Mouse (Mus musculus) heart, embryonic 11.5 days (tissue): ENCODE data around the gene Cerk. TPM values are rescaled to one million over a fixed set of nuclear protein-coding genes. Genes with fewer than 3 reads are reported as not detected.

Experiments
- ATAC-seq: fragments of 200-750 bp; cut with Nextera tagmentation; replicated peaks from 2 replicates; pipeline ENCODE4 v1.8.0; 2017; ENCODE audit warnings: moderate library complexity; ENCODE audit not compliant: insufficient number of reproducible peaks, low FRiP score, low TSS enrichment
- H3K27ac ChIP-seq: fragments of 300-500 bp; sonication (generic); 2 replicates; pipeline ENCODE4 v1.5.1; 2014; ENCODE audit warnings: mild to moderate bottlenecking, low read depth, low read length
- H3K27me3 ChIP-seq: fragments of 300-500 bp; sonication (generic); 2 replicates; pipeline ENCODE4 v1.6.1; 2014; ENCODE audit warnings: mild to moderate bottlenecking, low read length, mixed read lengths; ENCODE audit not compliant: control insufficient read depth, insufficient read depth
- H3K36me3 ChIP-seq: fragments of 300-500 bp; sonication (generic); 2 replicates; pipeline ENCODE4 v1.6.1; 2014; ENCODE audit warnings: mild to moderate bottlenecking, low read length, moderate library complexity, mixed read lengths; ENCODE audit not compliant: control insufficient read depth, insufficient read depth
- H3K4me1 ChIP-seq: fragments of 300-500 bp; sonication (generic); 2 replicates; pipeline ENCODE4 v1.6.1; 2014; ENCODE audit warnings: low read length; ENCODE audit not compliant: control insufficient read depth, insufficient read depth
- H3K4me2 ChIP-seq: fragments of 300-500 bp; sonication (generic); 2 replicates; pipeline ENCODE4 v1.6.1; 2014; ENCODE audit warnings: mild to moderate bottlenecking, moderate library complexity
- H3K4me3 ChIP-seq: fragments of 300-500 bp; sonication (generic); 2 replicates; pipeline ENCODE4 v1.5.1; 2014; ENCODE audit warnings: low read depth, low read length
- H3K9ac ChIP-seq: fragments of 300-500 bp; sonication (generic); 2 replicates; pipeline ENCODE4 v1.6.1; 2014; ENCODE audit warnings: mild to moderate bottlenecking, low read depth, low read length, moderate library complexity
- H3K9me3 ChIP-seq: fragments of 300-500 bp; sonication (generic); replicated peaks from 2 replicates; pipeline ENCODE4 v1.6.1; 2016; ENCODE audit warnings: low read length; ENCODE audit not compliant: control insufficient read depth
- WGBS: fragments of 180-500 bp; shearing (Covaris S2); extraction: QIAGEN DNeasy Blood & Tissue Kit; methylation state at CpG from one replicate; pipeline ENCODE4 v1.1.7; 2014; ENCODE audit not compliant: insufficient replicate concordance; 5-methylcytosine and 5-hydroxymethylcytosine counted together
- polyA plus RNA-seq: library from polyadenylated mRNA; unstranded; fragments of >200 nt; fragmentation: Nextera tagmentation; extraction: Ambion mirVana; gene quantifications from 2 replicates; pipeline ENCODE4 v1.2.1, GENCODE M21; 2014

Gene Cerk
- polyA plus RNA-seq = 10.1 and 10.6 TPM in 2 replicates

GRCm38 (mm10) chr15:86185689-86186569 lies at the start of gene Cerk:
Gene Cerk, minus strand, starts transcription at chr15:86186141.
- H3K9me3 ChIP-seq = no peaks in the 10 kb centered on the region
- no peaks in the 10 kb centered on the region for H3K36me3 ChIP-seq
- peak within 1 kb of the TSS; percentile 90 for H3K9ac ChIP-seq
- 0 out of 2 replicates have a peak, but pooled peaks cover 3% of the 10 kb centered on the region for H3K27me3 ChIP-seq
- ATAC-seq = peak; percentile 49
- H3K4me1 ChIP-seq = peaks cover 31% of the 10 kb centered on the region
- peak within 1 kb of the TSS; percentile 92 for H3K27ac ChIP-seq
- H3K4me2 ChIP-seq = peak within 1 kb of the TSS; percentile 70
- H3K4me3 ChIP-seq = peak within 1 kb of the TSS; percentile 75
- 1% methylated on average over 43 of the region's 43 CpGs for WGBS

- Histone ChIP-seq H3K4me2 (no peak overlapping the region), H3K9ac (no peak overlapping the region), H3K27ac (no peak overlapping the region), H3K4me1 (peaks cover 3% of the 10 kb centered on the region; the same call in 1 of the 2 replicates), H3K4me3 (no peak overlapping the region), H3K27me3 (0 out of 2 replicates have a peak, but pooled peaks cover 2% of the 10 kb centered on the region), H3K36me3 (no peaks in the 10 kb centered on the region), H3K9me3 (no peaks in the 10 kb centered on the region)
- no peak for ATAC-seq
- 81% methylated on average over 22 of the region's 22 CpGs for WGBS
These were observed 48.8 kb upstream of the Cerk start for GRCm38 (mm10) chr15:86234517-86235441.

- no peak for ATAC-seq
- Histone ChIP-seq H3K9me3 (no peaks in the 10 kb centered on the region), H3K4me3 (no peak overlapping the region), H3K9ac (no peak overlapping the region), H3K4me2 (no peak overlapping the region), H3K27me3 (0 out of 2 replicates have a peak, but pooled peaks cover 2% of the 10 kb centered on the region), H3K4me1 (peaks cover 3% of the 10 kb centered on the region; the same call in 1 of the 2 replicates), H3K27ac (no peak overlapping the region), H3K36me3 (no peaks in the 10 kb centered on the region)
- 81% methylated on average over 5 of the region's 5 CpGs for WGBS
These were observed 48.1 kb upstream of the Cerk start for GRCm38 (mm10) chr15:86234001-86234400.

- H3K9ac ChIP-seq = no peak overlapping the region
- 55% methylated on average over 7 of the region's 7 CpGs for WGBS
- no peaks in the 10 kb centered on the region for H3K9me3 ChIP-seq
- H3K4me2 ChIP-seq = no peak overlapping the region
- no peaks in the 10 kb centered on the region for H3K36me3 ChIP-seq
- H3K4me1 ChIP-seq = peaks cover 3% of the 10 kb centered on the region; the same call in 1 of the 2 replicates
- H3K27ac ChIP-seq = no peak overlapping the region
- no peaks in the 10 kb centered on the region for H3K27me3 ChIP-seq
- H3K4me3 ChIP-seq = no peak overlapping the region
- ATAC-seq = no peak
These were observed 46.0 kb upstream of the Cerk start for GRCm38 (mm10) chr15:86231831-86232512.

GRCm38 (mm10) chr15:86231170-86231569 lies 45.2 kb upstream of the Cerk start:
- ATAC-seq = no peak
- Histone ChIP-seq H3K4me3 (no peak overlapping the region), H3K4me1 (peaks cover 3% of the 10 kb centered on the region; the same call in 1 of the 2 replicates), H3K27ac (no peak overlapping the region), H3K4me2 (no peak overlapping the region), H3K27me3 (no peaks in the 10 kb centered on the region; the same call in 1 of the 2 replicates), H3K36me3 (no peaks in the 10 kb centered on the region), H3K9ac (no peak overlapping the region), H3K9me3 (no peaks in the 10 kb centered on the region)
- WGBS = 96% methylated on average over 1 of the region's 1 CpGs

- H3K27ac ChIP-seq = no peak overlapping the region
- peaks cover 3% of the 10 kb centered on the region; the same call in 1 of the 2 replicates for H3K4me1 ChIP-seq
- no peak for ATAC-seq
- no peak overlapping the region for H3K4me2 ChIP-seq
- H3K9me3 ChIP-seq = no peaks in the 10 kb centered on the region
- no peaks in the 10 kb centered on the region; the same call in 1 of the 2 replicates for H3K27me3 ChIP-seq
- no peak overlapping the region for H3K4me3 ChIP-seq
- H3K36me3 ChIP-seq = no peaks in the 10 kb centered on the region
- H3K9ac ChIP-seq = no peak overlapping the region
- 76% methylated on average over 11 of the region's 11 CpGs for WGBS
These were observed 43.7 kb upstream of the Cerk start for GRCm38 (mm10) chr15:86229623-86230022.

- H3K9ac ChIP-seq = no peak overlapping the region
- WGBS = 77% methylated on average over 8 of the region's 8 CpGs
- ATAC-seq = no peak
- no peaks in the 10 kb centered on the region; the same call in 1 of the 2 replicates for H3K27me3 ChIP-seq
- no peak overlapping the region for H3K27ac ChIP-seq
- no peak overlapping the region for H3K4me2 ChIP-seq
- no peaks in the 10 kb centered on the region for H3K9me3 ChIP-seq
- peaks cover 3% of the 10 kb centered on the region; the same call in 1 of the 2 replicates for H3K4me1 ChIP-seq
- H3K36me3 ChIP-seq = no peaks in the 10 kb centered on the region
- H3K4me3 ChIP-seq = no peak overlapping the region
These were observed 43.1 kb upstream of the Cerk start for GRCm38 (mm10) chr15:86229088-86229487.

- H3K4me2 ChIP-seq = no peak overlapping the region
- peaks cover 3% of the 10 kb centered on the region; the same call in 1 of the 2 replicates for H3K4me1 ChIP-seq
- H3K4me3 ChIP-seq = no peak overlapping the region
- H3K9me3 ChIP-seq = no peaks in the 10 kb centered on the region
- H3K27me3 ChIP-seq = no peaks in the 10 kb centered on the region; the same call in 1 of the 2 replicates
- H3K27ac ChIP-seq = no peak overlapping the region
- no peaks in the 10 kb centered on the region for H3K36me3 ChIP-seq
- no peak for ATAC-seq
- WGBS = 42% methylated on average over 3 of the region's 3 CpGs
- H3K9ac ChIP-seq = no peak overlapping the region
These were observed 42.2 kb upstream of the Cerk start for GRCm38 (mm10) chr15:86228186-86228585.
